Mouse (Mus musculus) hindbrain, embryonic 14.5 days (tissue): ENCODE measurements at regions not wholly inside any gene's neighbourhood (a gene's known extent, or its start where the extent isn't known, plus 50 kb on each side); places are given as distances from the start of the nearest gene placed in this dataset.

Source experiments
- ATAC-seq: fragments of 200-750 bp; cut with Nextera tagmentation; 2 replicates; pipeline ENCODE4 v1.8.0; 2017; ENCODE audit warnings: moderate number of reproducible peaks, mild to moderate bottlenecking, moderate TSS enrichment, moderate library complexity; ENCODE audit not compliant: low FRiP score
- DNase-seq: peaks from one replicate; pipeline ENCODE4 v3.0.0-alpha.2; 2015; ENCODE audit warnings: low spot score
- H3K27ac ChIP-seq: fragments of 300-500 bp; sonication (generic); 2 replicates; pipeline ENCODE4 v1.5.1; 2014; ENCODE audit warnings: mild to moderate bottlenecking, moderate library complexity
- H3K27me3 ChIP-seq: fragments of 300-500 bp; sonication (generic); 2 replicates; pipeline ENCODE4 v1.6.1; 2014; ENCODE audit warnings: mild to moderate bottlenecking, low read length, mixed read lengths; ENCODE audit not compliant: control insufficient read depth, insufficient read depth
- H3K36me3 ChIP-seq: fragments of 300-500 bp; sonication (generic); replicated peaks from 2 replicates; pipeline ENCODE4 v1.6.1; 2014; ENCODE audit not compliant: control insufficient read depth, insufficient read depth
- H3K4me1 ChIP-seq: fragments of 300-500 bp; sonication (generic); replicated peaks from 2 replicates; pipeline ENCODE4 v1.6.1; 2014; ENCODE audit warnings: antibody characterized with exemption, low read length, mixed read lengths; ENCODE audit not compliant: control insufficient read depth, insufficient read depth
- H3K4me2 ChIP-seq: fragments of 300-500 bp; sonication (generic); replicated peaks from 2 replicates; pipeline ENCODE4 v1.6.1; 2014; ENCODE audit warnings: mild to moderate bottlenecking, moderate library complexity
- H3K4me3 ChIP-seq: fragments of 300-500 bp; sonication (generic); replicated peaks from 2 replicates; pipeline ENCODE4 v1.5.1; 2014; ENCODE audit warnings: mild to moderate bottlenecking, low read length
- H3K9ac ChIP-seq: fragments of 300-500 bp; sonication (generic); 2 replicates; pipeline ENCODE4 v1.6.1; 2014
- H3K9me3 ChIP-seq: fragments of 300-500 bp; sonication (generic); 2 replicates; pipeline ENCODE4 v1.6.1; 2016; ENCODE audit warnings: low read length; ENCODE audit not compliant: control insufficient read depth
- WGBS: fragments of 180-500 bp; shearing (Covaris S2); extraction: QIAGEN DNeasy Blood & Tissue Kit; methylation state at CpG from one replicate; pipeline ENCODE4 v1.1.7; 2014; 5-methylcytosine and 5-hydroxymethylcytosine counted together

- no peaks in the 10 kb centered on the region for H3K9me3 ChIP-seq
- H3K27ac ChIP-seq, result peak overlapping the region; percentile 51; the same call in 1 of the 2 replicates
- WGBS, result 49% methylated on average over 15 of the region's 15 CpGs
- no peak overlapping the region for H3K4me3 ChIP-seq
- no peak overlapping the region for H3K9ac ChIP-seq
- peaks cover 19% of the 10 kb centered on the region for H3K4me1 ChIP-seq
- no peaks in the 10 kb centered on the region for H3K36me3 ChIP-seq
- DNase-seq, result peak; percentile 79
- peak; percentile 53; the same call in 1 of the 2 replicates for ATAC-seq
- H3K27me3 ChIP-seq, result no peaks in the 10 kb centered on the region
- H3K4me2 ChIP-seq, result no peak overlapping the region
These were observed 131.6 kb upstream of the Sdk2 start for GRCm38 (mm10) chr11:114198317-114199032.

- Histone ChIP-seq H3K4me3 (no peak overlapping the region), H3K27ac (no peak overlapping the region), H3K9ac (no peak overlapping the region), H3K9me3 (no peaks in the 10 kb centered on the region), H3K4me1 (peaks cover 19% of the 10 kb centered on the region), H3K4me2 (no peak overlapping the region), H3K27me3 (no peaks in the 10 kb centered on the region), H3K36me3 (no peaks in the 10 kb centered on the region)
- 85% methylated on average over 2 of the region's 2 CpGs for WGBS
- DNase-seq, result no peak
- ATAC-seq, result no peak
These were observed 128.4 kb upstream of the Sdk2 start for GRCm38 (mm10) chr11:114195291-114195690.

GRCm38 (mm10) chr11:114194055-114194706, 127.3 kb upstream of the Sdk2 start:
- Histone ChIP-seq H3K4me2 (no peak overlapping the region), H3K9me3 (no peaks in the 10 kb centered on the region), H3K9ac (no peak overlapping the region), H3K4me1 (peaks cover 17% of the 10 kb centered on the region), H3K27ac (no peak overlapping the region), H3K27me3 (no peaks in the 10 kb centered on the region), H3K4me3 (no peak overlapping the region), H3K36me3 (no peaks in the 10 kb centered on the region)
- ATAC-seq (no peak), DNase-seq (no peak)
- WGBS, result 51% methylated on average over 16 of the region's 16 CpGs

DNA sequence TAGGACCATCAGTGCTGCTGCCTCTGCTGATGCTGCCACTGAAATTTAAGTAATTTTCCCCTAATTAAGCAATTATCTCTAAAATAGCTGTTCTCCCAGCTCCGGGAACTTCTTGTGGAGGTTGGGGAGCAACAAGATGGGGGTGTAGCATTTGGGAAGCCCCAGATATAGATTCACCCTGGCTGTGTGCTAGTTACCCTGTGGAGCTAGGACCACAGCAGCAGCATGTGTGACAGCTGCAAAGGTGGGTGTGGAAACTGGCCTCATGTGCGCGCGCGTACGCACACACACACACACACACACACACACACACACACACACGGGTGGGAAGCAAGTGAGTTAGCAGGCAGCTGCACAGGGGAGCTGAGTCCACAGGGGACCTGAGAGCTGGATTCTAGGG, 126.2 kb upstream of the Sdk2 start:
- ATAC-seq, result no peak
- H3K4me2 ChIP-seq, result no peak overlapping the region
- H3K4me3 ChIP-seq, result no peak overlapping the region
- no peaks in the 10 kb centered on the region for H3K36me3 ChIP-seq
- no peaks in the 10 kb centered on the region for H3K27me3 ChIP-seq
- WGBS, result 78% methylated on average over 7 of the region's 7 CpGs
- no peaks in the 10 kb centered on the region for H3K9me3 ChIP-seq
- no peak overlapping the region for H3K27ac ChIP-seq
- peaks cover 6% of the 10 kb centered on the region for H3K4me1 ChIP-seq
- no peak for DNase-seq
- H3K9ac ChIP-seq, result no peak overlapping the region

DNA sequence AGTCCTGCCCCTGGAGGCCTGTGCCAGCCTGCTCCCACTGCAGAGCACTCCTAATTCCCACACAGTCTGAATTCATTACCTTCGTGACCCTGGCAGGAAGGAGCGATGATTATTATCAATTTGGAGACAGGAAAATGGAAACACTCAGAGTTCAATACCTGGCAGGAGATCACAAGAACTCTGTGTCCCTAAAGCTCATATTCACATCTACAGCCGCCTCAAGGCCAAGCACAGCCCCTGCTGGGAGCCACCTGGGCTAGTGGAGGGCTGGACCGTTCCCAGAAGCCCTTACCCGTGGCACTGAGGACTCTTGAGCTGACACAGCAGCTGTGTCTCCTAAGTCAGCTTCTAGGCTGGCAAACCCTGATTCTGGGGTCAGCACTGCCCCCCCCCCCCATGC, 124.8 kb upstream of the Sdk2 start:
- no peak overlapping the region for H3K9ac ChIP-seq
- no peak for DNase-seq

DNA sequence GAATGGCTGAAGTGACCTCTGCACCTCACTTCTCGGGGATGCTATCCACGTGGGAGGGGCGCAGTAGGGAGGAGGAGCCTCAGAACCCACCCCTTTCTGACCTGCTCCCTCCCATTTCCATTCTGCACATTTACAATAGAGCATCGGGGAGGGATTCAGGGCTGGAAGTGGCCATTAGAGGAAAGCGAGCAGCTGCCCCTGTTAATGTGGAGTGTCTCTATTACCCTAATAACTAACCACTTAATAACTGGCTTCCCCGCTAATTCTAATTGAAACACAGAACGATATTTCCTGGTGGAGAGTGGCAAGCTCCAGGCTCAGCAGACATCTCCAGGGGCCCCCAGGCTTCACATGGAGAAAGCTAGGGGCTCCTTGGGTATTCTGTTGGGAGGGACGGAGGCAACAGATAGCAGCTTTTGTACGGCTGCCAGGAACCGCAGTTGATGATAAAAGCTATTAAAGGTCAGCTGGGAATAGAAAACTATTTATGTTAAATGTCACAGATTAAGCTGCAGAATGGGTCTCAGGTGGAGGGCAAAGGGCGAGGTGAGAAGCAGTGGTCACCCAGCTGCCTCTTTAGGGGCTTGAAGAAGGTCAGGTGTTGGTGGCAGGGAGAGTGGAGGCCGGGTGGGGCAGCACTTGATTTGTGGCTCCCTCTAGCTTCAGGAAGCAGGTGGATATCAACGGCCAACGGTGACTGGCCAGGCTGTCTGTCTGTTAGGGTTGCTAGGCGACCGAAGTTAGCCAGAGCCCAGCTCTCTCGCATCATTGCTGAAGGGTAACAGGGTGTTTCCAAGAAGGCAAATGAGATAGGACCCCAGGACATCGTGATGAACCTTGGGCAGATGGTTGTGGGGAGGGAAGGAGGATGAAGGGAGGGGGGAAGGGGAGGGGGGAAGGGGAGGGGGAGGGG, 118.4 kb upstream of the Sdk2 start:
- Histone ChIP-seq H3K4me3 (no peak overlapping the region), H3K4me2 (no peak overlapping the region), H3K9ac (no peak overlapping the region), H3K9me3 (no peaks in the 10 kb centered on the region), H3K27ac (no peak overlapping the region), H3K4me1 (no peaks in the 10 kb centered on the region), H3K36me3 (no peaks in the 10 kb centered on the region), H3K27me3 (no peaks in the 10 kb centered on the region)
- peak; percentile 68 for DNase-seq
- WGBS, result 29% methylated on average over 17 of the region's 18 CpGs
- peak; percentile 56; the same call in 1 of the 2 replicates for ATAC-seq

More for the DNA sequence above, 124.8 kb upstream of the Sdk2 start:
- no peak for ATAC-seq
- no peak overlapping the region for H3K4me2 ChIP-seq
- no peak overlapping the region for H3K4me3 ChIP-seq
- H3K4me1 ChIP-seq, result peaks cover 5% of the 10 kb centered on the region
- no peaks in the 10 kb centered on the region for H3K9me3 ChIP-seq
- no peaks in the 10 kb centered on the region for H3K36me3 ChIP-seq
- WGBS, result 48% methylated on average over 5 of the region's 5 CpGs
- H3K27ac ChIP-seq, result no peak overlapping the region
- H3K27me3 ChIP-seq, result no peaks in the 10 kb centered on the region

GRCm38 (mm10) chr11:114184431-114184830, 117.6 kb upstream of the Sdk2 start:
- DNase-seq, result no peak
- no peak overlapping the region for H3K4me2 ChIP-seq
- H3K36me3 ChIP-seq, result no peaks in the 10 kb centered on the region
- 80% methylated on average over 5 of the region's 5 CpGs for WGBS
- no peaks in the 10 kb centered on the region for H3K4me1 ChIP-seq
- no peak overlapping the region for H3K9ac ChIP-seq
- no peak overlapping the region for H3K27ac ChIP-seq
- ATAC-seq, result no peak
- no peaks in the 10 kb centered on the region for H3K9me3 ChIP-seq
- no peaks in the 10 kb centered on the region for H3K27me3 ChIP-seq
- no peak overlapping the region for H3K4me3 ChIP-seq

GRCm38 (mm10) chr11:114183231-114183630, 116.4 kb upstream of the Sdk2 start:
- H3K9ac ChIP-seq, result no peak overlapping the region
- no peaks in the 10 kb centered on the region for H3K27me3 ChIP-seq
- no peak for DNase-seq
- H3K27ac ChIP-seq, result no peak overlapping the region
- H3K4me3 ChIP-seq, result no peak overlapping the region
- WGBS, result 78% methylated on average over 10 of the region's 10 CpGs
- no peaks in the 10 kb centered on the region for H3K36me3 ChIP-seq
- H3K9me3 ChIP-seq, result no peaks in the 10 kb centered on the region
- ATAC-seq, result no peak
- H3K4me2 ChIP-seq, result no peak overlapping the region
- H3K4me1 ChIP-seq, result 0 out of 2 replicates have a peak, but pooled peaks cover 6% of the 10 kb centered on the region
